Mouse (Mus musculus) E14TG2a.4 (cell line): ENCODE results near the gene Tstd2.

Source experiments
- CTCF ChIP-seq: conservative IDR thresholded peaks from 2 replicates; pipeline ENCODE4 v1.5.1; 2014; ENCODE audit warnings: low read length
- POU5F1 ChIP-seq: IDR thresholded peaks from 2 replicates; pipeline ENCODE4 v1.6.1; 2014; ENCODE audit warnings: low read length, borderline replicate concordance

DNA sequence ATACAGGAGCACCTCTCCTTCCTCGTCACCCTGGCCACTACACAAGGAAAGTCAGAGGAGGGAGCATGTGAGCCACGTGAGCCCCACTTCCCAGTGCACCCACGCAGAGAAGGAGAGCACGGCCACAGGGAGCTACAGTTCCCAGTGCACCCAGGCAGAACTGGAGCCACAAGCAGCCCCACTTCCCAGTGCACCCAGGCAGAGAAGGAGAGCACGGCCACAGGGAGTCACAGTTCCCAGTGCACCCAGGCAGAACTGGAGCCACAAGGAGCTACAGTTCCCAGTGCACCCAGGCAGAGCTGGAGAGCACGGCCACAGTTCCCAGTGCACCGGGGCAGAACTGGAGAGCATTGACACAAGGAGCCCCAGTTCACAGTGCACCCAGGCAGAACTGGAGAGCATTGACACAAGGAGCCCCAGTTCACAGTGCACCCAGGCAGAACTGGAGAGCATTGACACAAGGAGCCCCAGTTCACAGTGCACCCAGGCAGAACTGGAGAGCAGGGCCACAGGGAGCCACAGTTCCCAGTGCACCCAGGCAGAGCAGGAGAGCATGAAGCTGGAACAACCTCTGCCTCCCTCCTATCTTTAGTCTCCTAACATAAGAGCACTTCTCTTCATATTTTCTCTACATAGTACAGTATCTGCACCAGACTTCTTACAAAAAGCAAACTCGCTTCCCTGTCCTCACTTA is 9.0 kb downstream of the Tstd2 start:
- no peak for TF ChIP-seq CTCF
- TF ChIP-seq POU5F1 = no peak
